In the genomic region with DNA sequence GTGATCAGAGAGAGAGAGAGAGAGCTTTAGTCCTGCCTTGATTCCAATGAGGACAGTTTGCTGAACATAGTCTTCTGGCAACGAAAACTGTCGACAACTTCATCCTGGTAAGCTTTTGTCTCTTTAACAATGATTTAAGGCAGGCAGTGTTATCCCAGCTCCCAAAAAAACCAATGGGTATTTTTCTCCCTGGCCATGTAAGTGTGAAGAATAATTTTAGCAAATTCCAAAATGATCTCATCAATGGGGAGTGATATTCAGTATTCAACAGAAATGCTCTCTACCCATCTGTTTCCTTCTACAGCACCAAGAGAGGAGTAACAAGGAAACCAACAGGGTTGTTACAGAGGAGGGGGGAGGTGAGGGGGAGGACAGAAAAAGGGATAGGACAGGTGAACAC, we compare ENCODE assay signal across 28 mouse cellular contexts.
DNase-seq lines count a peak whose midpoint lies in the region; ATAC-seq and TF ChIP-seq lines count a peak whose summit lies in the region.
"Had no signal": no experiment of that assay in that cellular context is flagged by ENCODE, and none has a peak within 500 bp of the region (broad histone marks: within the 10 kb centered on the region; RNA-seq: fewer than 3 reads in every experiment).

No protein-coding gene starts in this region.

- H3K36me3 ChIP-seq in forebrain, embryonic 10.5 days (replicated peaks): no peaks in the 10 kb centered on the region
- no peaks in the 10 kb centered on the region for H3K36me3 ChIP-seq in forebrain, embryonic 16.5 days (ENCODE audit: control insufficient read depth, insufficient read depth)
- H3K36me3 ChIP-seq in midbrain, embryonic 10.5 days: no peaks in the 10 kb centered on the region
- no peaks in the 10 kb centered on the region for H3K36me3 ChIP-seq in midbrain, postnatal 0 days (ENCODE audit: insufficient read depth, low read length)
- H3K36me3 ChIP-seq: forebrain, embryonic 12.5 days; forebrain, embryonic 15.5 days; G1E; heart, embryonic 12.5 days; heart, embryonic 15.5 days had no signal

- TF ChIP-seq CTCF in midbrain, postnatal 0 days (IDR thresholded peaks at IDR 0.05): no peak

- H3K4me3 ChIP-seq in forebrain, embryonic 10.5 days: no peak overlapping the region
- H3K4me3 ChIP-seq in forebrain, embryonic 16.5 days (replicated peaks; ENCODE audit: low read length): no peak overlapping the region
- no peak overlapping the region for H3K4me3 ChIP-seq in midbrain, embryonic 10.5 days
- no peak overlapping the region for H3K4me3 ChIP-seq in midbrain, postnatal 0 days (ENCODE audit: low read depth, low read length)
- H3K4me3 ChIP-seq: forebrain, embryonic 12.5 days; forebrain, embryonic 15.5 days; heart, embryonic 12.5 days; heart, embryonic 15.5 days had no signal

- peaks cover 28% of the 10 kb centered on the region for H3K4me1 ChIP-seq in forebrain, embryonic 10.5 days
- peaks cover 12% of the 10 kb centered on the region for H3K4me1 ChIP-seq in forebrain, embryonic 16.5 days (replicated peaks; ENCODE audit: control insufficient read depth, insufficient read depth, low read length)
- peaks cover 39% of the 10 kb centered on the region for H3K4me1 ChIP-seq in midbrain, embryonic 10.5 days
- H3K4me1 ChIP-seq in midbrain, postnatal 0 days (ENCODE audit: insufficient read depth, low read length): no peaks in the 10 kb centered on the region
- H3K4me1 ChIP-seq: heart, embryonic 12.5 days; heart, embryonic 15.5 days had no signal

- no peak for ATAC-seq in forebrain, embryonic 16.5 days
- no peak for ATAC-seq in midbrain, postnatal 0 days (ENCODE audit: low FRiP score)
- ATAC-seq: forebrain, embryonic 15.5 days; inflammation-experienced regulatory T-cells, adult 6 months; Patski had no signal

- H3K27me3 ChIP-seq in forebrain, embryonic 10.5 days (ENCODE audit: poor library complexity, severe bottlenecking): peaks cover 35% of the 10 kb centered on the region
- no peaks in the 10 kb centered on the region for H3K27me3 ChIP-seq in forebrain, embryonic 16.5 days (replicated peaks; ENCODE audit: control insufficient read depth, insufficient read depth, low read length)
- H3K27me3 ChIP-seq in midbrain, embryonic 10.5 days (ENCODE audit: low read depth, poor library complexity, severe bottlenecking): peaks cover 62% of the 10 kb centered on the region
- no peaks in the 10 kb centered on the region for H3K27me3 ChIP-seq in midbrain, postnatal 0 days (ENCODE audit: insufficient read depth, low read length)
- H3K27me3 ChIP-seq: CH12.LX; forebrain, embryonic 12.5 days; forebrain, embryonic 15.5 days; heart, embryonic 12.5 days; heart, embryonic 15.5 days; Patski had no signal

- intact Hi-C loops in heart, postnatal 36 days (cut with DNase I): loop anchor here (5.0 kb wide), 1 partner anchor 65 kb away; no protein-coding TSS in a partner anchor

- WGBS in forebrain, embryonic 10.5 days: 88% methylated on average over 2 of the region's 2 CpGs
- WGBS in forebrain, embryonic 16.5 days: 75% methylated on average over 2 of the region's 2 CpGs
- 84% methylated on average over 2 of the region's 2 CpGs for WGBS in midbrain, embryonic 10.5 days
- 55% methylated on average over 2 of the region's 2 CpGs for WGBS in midbrain, postnatal 0 days

- no peak overlapping the region for H3K4me2 ChIP-seq in forebrain, embryonic 16.5 days (ENCODE audit: low read length)
- H3K4me2 ChIP-seq in midbrain, postnatal 0 days (ENCODE audit: low read depth, low read length, poor library complexity, severe bottlenecking): no peak overlapping the region
- H3K4me2 ChIP-seq: forebrain, embryonic 12.5 days; forebrain, embryonic 15.5 days; heart, embryonic 12.5 days; heart, embryonic 15.5 days; hindbrain, embryonic 14.5 days had no signal

- H3K27ac ChIP-seq in forebrain, embryonic 10.5 days: peak overlapping the region; percentile 63; the same call in 1 of the 2 replicates
- no peak overlapping the region for H3K27ac ChIP-seq in forebrain, embryonic 16.5 days (ENCODE audit: low read length)
- peak overlapping the region; percentile 70 for H3K27ac ChIP-seq in midbrain, embryonic 10.5 days (replicated peaks)
- no peak overlapping the region for H3K27ac ChIP-seq in midbrain, postnatal 0 days (ENCODE audit: low read depth, low read length)
- H3K27ac ChIP-seq: forebrain, embryonic 12.5 days; forebrain, embryonic 15.5 days; heart, embryonic 15.5 days; hindbrain, embryonic 14.5 days; hindbrain, postnatal 0 days had no signal

- DNase-seq in forebrain, embryonic 10.5 days (ENCODE audit: extremely low spot score, low spot score): no peak
- DNase-seq in layer of hippocampus, adult 9-11 months: peak; percentile 9
- no peak for DNase-seq in layer of hippocampus, postnatal 10 days (ENCODE audit: low spot score in 2 of 2)
- DNase-seq in midbrain, embryonic 10.5 days (ENCODE audit: low spot score): no peak
- DNase-seq in midbrain, postnatal 0 days (ENCODE audit: low spot score): no peak
- no peak for DNase-seq in heart, postnatal 36 days
- DNase-seq: adrenal gland, postnatal 10 days; adrenal gland, postnatal 36 days; B cell, adult 2 months; cerebellum, adult 11 months; cerebellum, adult 2 months; cerebellum, adult 9-11 months; cerebellum, postnatal 25 days; gastrocnemius, postnatal 25 days; heart, adult 18-20 months; heart, postnatal 10 days; heart, postnatal 4 days had no signal

- no peaks in the 10 kb centered on the region for H3K9me3 ChIP-seq in forebrain, embryonic 10.5 days
- H3K9me3 ChIP-seq in forebrain, embryonic 16.5 days (ENCODE audit: control insufficient read depth, low read length): no peaks in the 10 kb centered on the region
- no peaks in the 10 kb centered on the region for H3K9me3 ChIP-seq in midbrain, embryonic 10.5 days (replicated peaks)
- H3K9me3 ChIP-seq in midbrain, postnatal 0 days (ENCODE audit: low read length): no peaks in the 10 kb centered on the region
- H3K9me3 ChIP-seq: forebrain, embryonic 12.5 days; forebrain, embryonic 15.5 days; heart, embryonic 12.5 days; heart, embryonic 15.5 days had no signal

- H3K9ac ChIP-seq in forebrain, embryonic 16.5 days (replicated peaks; ENCODE audit: low read depth, low read length): no peak overlapping the region
- H3K9ac ChIP-seq in midbrain, postnatal 0 days (replicated peaks; ENCODE audit: low read length, poor library complexity, severe bottlenecking): no peak overlapping the region
- H3K9ac ChIP-seq: forebrain, embryonic 12.5 days; forebrain, embryonic 15.5 days; heart, embryonic 12.5 days; heart, embryonic 15.5 days; hindbrain, embryonic 14.5 days had no signal

Comparison
In these comparisons a context has a peak if more than half of its experiments do, and no peak if none do; other contexts are left out.
1. H3K27ac ChIP-seq: peak in forebrain, embryonic 10.5 days (single experiment) and midbrain, embryonic 10.5 days (single experiment); none in forebrain, embryonic 16.5 days (single experiment) and midbrain, postnatal 0 days (single experiment).